Mouse (Mus musculus): ENCODE results near the gene Ptrh1. TPM values are rescaled to one million over a fixed set of nuclear protein-coding genes. Genes with fewer than 3 reads are reported as not detected.
A peak's percentile ranks its signal among the peaks of the same experiment; 100 is the strongest.

Gene Ptrh1
- polyA plus RNA-seq, 1 experiment from 2014 or later: 3.4 TPM

DNA sequence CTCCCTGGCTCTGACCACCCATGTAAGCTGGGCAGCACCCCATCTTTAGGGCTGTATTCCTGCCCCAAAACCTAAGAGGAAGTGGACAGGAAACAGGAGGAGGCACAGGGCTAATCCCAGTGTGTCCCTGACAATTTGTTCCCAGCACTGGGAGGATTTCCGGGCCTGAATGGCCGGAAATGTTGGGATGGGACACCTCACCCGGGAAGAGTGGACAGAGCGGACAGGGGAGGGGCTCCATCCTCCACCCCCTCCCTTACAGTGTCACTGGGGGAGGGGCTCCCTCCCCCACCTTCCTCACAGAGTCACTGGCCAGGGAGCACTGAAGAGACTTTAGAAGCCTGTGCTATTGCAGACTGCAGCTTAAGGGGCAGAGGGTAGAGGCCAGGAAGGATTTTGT, 40.7 kb upstream of the Ptrh1 start:
- Histone ChIP-seq H3K4me2 (ENCODE audit: low read depth) (no peak overlapping the region), H3K27ac (ENCODE audit: low read depth, low read length) (no peak overlapping the region), H3K9me3 (ENCODE audit: control insufficient read depth, low read length) (no peaks in the 10 kb centered on the region), H3K36me3 (ENCODE audit: control insufficient read depth, insufficient read depth, low read length) (no peaks in the 10 kb centered on the region), H3K27me3 (ENCODE audit: control insufficient read depth, insufficient read depth, low read length) (0 out of 2 replicates have a peak, but pooled peaks cover 3% of the 10 kb centered on the region), H3K9ac (ENCODE audit: low read length) (no peak overlapping the region), H3K4me3 (ENCODE audit: low read depth, low read length) (no peak overlapping the region), H3K4me1 (ENCODE audit: control insufficient read depth, insufficient read depth, low read length) (peaks cover 3% of the 10 kb centered on the region; the same call in 1 of the 2 replicates)
- WGBS: 67% methylated on average over 4 of the region's 4 CpGs
- DNase-seq (ENCODE audit: low spot score): no peak
- no peak for ATAC-seq (ENCODE audit: insufficient read depth, low FRiP score, low TSS enrichment)

DNA sequence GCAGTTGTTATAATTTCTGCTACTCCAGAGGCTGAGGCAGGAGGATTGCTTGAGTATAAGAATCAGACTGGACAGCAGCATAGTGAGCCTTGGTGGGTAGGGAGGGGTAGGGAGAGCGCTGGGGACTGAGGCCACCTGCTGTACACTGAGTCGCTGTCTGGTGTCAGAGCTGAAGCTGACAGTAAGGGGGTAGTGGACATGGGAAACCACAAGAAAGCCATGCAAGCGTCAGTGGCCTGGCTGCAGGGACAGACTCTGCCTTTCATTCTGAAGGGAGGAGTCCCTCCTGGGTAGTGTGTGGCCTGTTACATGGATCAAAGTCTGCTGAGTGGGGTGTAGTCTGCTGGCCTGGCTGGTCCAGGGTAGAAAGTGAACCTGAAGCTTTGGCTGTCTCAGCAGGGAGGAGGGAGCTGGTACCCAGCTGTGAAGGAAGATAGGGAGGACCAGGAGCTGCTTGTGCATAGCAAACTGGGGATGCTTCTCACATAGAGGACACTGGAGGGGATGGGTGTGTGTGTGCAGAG, 39.2 kb upstream of the Ptrh1 start:
- Histone ChIP-seq H3K4me3 (ENCODE audit: low read depth, low read length) (no peak overlapping the region), H3K36me3 (ENCODE audit: control insufficient read depth, insufficient read depth, low read length) (no peaks in the 10 kb centered on the region), H3K9ac (ENCODE audit: low read length) (no peak overlapping the region), H3K9me3 (ENCODE audit: control insufficient read depth, low read length) (no peaks in the 10 kb centered on the region), H3K4me1 (ENCODE audit: control insufficient read depth, insufficient read depth, low read length) (peaks cover 7% of the 10 kb centered on the region), H3K27me3 (ENCODE audit: control insufficient read depth, insufficient read depth, low read length) (0 out of 2 replicates have a peak, but pooled peaks cover 3% of the 10 kb centered on the region), H3K27ac (ENCODE audit: low read depth, low read length) (no peak overlapping the region), H3K4me2 (ENCODE audit: low read depth) (no peak overlapping the region)
- ATAC-seq (ENCODE audit: insufficient read depth, low FRiP score, low TSS enrichment) (no peak), DNase-seq (ENCODE audit: low spot score) (no peak)
- 39% methylated on average over 3 of the region's 3 CpGs for WGBS

DNA sequence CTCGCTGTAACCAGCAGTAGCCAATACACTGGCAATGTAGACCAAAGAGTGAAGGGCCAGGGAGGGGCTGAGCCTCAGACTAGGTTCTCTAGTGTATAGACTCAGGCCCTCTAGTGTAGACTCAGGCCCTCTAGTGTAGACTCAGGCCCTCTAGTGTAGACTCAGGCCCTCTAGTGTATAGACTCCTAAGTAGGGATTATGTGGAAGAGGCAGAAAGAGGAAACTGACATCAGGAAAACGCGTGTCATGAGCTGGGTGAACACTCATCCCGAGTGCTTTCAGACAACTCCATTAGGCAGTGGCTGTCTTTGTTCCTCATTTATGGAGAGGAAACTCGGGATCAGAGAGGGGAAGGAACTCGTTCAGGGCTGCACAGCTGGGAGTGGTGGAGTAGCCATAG, 38.6 kb upstream of the Ptrh1 start:
- Histone ChIP-seq H3K4me2 (ENCODE audit: low read depth) (no peak overlapping the region), H3K27ac (ENCODE audit: low read depth, low read length) (no peak overlapping the region), H3K4me1 (ENCODE audit: control insufficient read depth, insufficient read depth, low read length) (peaks cover 7% of the 10 kb centered on the region), H3K4me3 (ENCODE audit: low read depth, low read length) (no peak overlapping the region), H3K27me3 (ENCODE audit: control insufficient read depth, insufficient read depth, low read length) (peaks cover 8% of the 10 kb centered on the region; the same call in 1 of the 2 replicates), H3K36me3 (ENCODE audit: control insufficient read depth, insufficient read depth, low read length) (no peaks in the 10 kb centered on the region), H3K9me3 (ENCODE audit: control insufficient read depth, low read length) (no peaks in the 10 kb centered on the region), H3K9ac (ENCODE audit: low read length) (no peak overlapping the region)
- ATAC-seq (ENCODE audit: insufficient read depth, low FRiP score, low TSS enrichment) (no peak), DNase-seq (ENCODE audit: low spot score) (no peak)
- 58% methylated on average over 6 of the region's 6 CpGs for WGBS

DNA sequence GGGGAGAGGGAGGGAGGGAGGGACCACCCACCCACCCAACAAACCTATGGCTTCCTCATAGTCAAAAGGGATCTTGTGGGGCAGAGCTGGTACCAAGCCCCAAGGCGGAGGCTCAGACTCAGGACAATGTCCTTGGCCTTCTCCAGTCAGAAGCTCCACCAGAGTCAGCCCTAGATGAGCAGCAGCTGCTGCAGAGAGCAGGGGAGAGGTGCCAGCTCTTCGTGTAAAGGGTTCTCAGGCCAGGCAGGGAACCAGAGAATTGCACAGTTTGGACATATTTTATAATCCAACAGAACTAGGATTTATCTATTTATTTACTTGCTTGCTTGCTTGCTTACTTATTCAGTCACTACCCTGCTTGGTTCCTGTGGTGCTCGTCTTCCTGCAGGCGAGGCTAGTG, 36.3 kb upstream of the Ptrh1 start:
- peaks cover 8% of the 10 kb centered on the region; the same call in 1 of the 2 replicates for H3K27me3 ChIP-seq (ENCODE audit: control insufficient read depth, insufficient read depth, low read length)
- H3K27ac ChIP-seq (ENCODE audit: low read depth, low read length): no peak overlapping the region
- H3K9me3 ChIP-seq (ENCODE audit: control insufficient read depth, low read length): no peaks in the 10 kb centered on the region
- H3K4me3 ChIP-seq (ENCODE audit: low read depth, low read length): no peak overlapping the region
- ATAC-seq (ENCODE audit: insufficient read depth, low FRiP score, low TSS enrichment) (no peak), DNase-seq (ENCODE audit: low spot score) (no peak)
- H3K9ac ChIP-seq (ENCODE audit: low read length): no peak overlapping the region
- no peak overlapping the region for H3K4me2 ChIP-seq (ENCODE audit: low read depth)
- H3K36me3 ChIP-seq (ENCODE audit: control insufficient read depth, insufficient read depth, low read length): no peaks in the 10 kb centered on the region
- 73% methylated on average over 4 of the region's 4 CpGs for WGBS
- H3K4me1 ChIP-seq (ENCODE audit: control insufficient read depth, insufficient read depth, low read length): peaks cover 8% of the 10 kb centered on the region; the same call in 1 of the 2 replicates

DNA sequence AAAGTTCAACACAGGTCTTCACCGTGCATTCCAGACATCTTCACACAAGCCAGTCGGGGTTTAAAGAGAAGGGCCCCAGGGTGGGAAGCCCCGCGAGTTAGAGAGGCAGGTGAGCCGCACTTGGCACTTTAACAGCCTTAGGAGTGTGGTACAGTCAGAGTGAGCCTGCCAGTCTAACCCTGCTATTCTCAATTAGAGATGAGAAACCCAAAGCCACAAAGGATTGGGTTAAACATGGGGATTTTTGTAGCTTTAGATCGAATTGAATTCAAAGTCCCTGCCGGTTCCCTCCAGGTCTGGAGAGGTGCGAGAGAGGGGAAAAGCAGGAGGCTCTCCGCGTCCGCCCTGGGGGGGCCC, 34.7 kb upstream of the Ptrh1 start, which contains the start of gene 6330409D20Rik:
6330409D20Rik (minus strand) TSS at position 101 of the 357 bp plus-strand sequence.
- peak within 1 kb of the TSS; percentile 94 for H3K4me2 ChIP-seq (ENCODE audit: low read depth)
- ATAC-seq (ENCODE audit: insufficient read depth, low FRiP score, low TSS enrichment) (no peak), DNase-seq (ENCODE audit: low spot score) (no peak)
- peak within 1 kb of the TSS; percentile 71 for H3K9ac ChIP-seq (ENCODE audit: low read length)
- peaks cover 8% of the 10 kb centered on the region; the same call in 1 of the 2 replicates for H3K27me3 ChIP-seq (ENCODE audit: control insufficient read depth, insufficient read depth, low read length)
- peak within 1 kb of the TSS; percentile 69 for H3K4me3 ChIP-seq (ENCODE audit: low read depth, low read length)
- WGBS: 9% methylated on average over 8 of the region's 11 CpGs
- no peaks in the 10 kb centered on the region; the same call in 1 of the 2 replicates for H3K36me3 ChIP-seq (ENCODE audit: control insufficient read depth, insufficient read depth, low read length)
- H3K9me3 ChIP-seq (ENCODE audit: control insufficient read depth, low read length): no peaks in the 10 kb centered on the region
- H3K4me1 ChIP-seq (ENCODE audit: control insufficient read depth, insufficient read depth, low read length): peaks cover 8% of the 10 kb centered on the region; the same call in 1 of the 2 replicates
- H3K27ac ChIP-seq (ENCODE audit: low read depth, low read length): peak within 1 kb of the TSS; percentile 70

DNA sequence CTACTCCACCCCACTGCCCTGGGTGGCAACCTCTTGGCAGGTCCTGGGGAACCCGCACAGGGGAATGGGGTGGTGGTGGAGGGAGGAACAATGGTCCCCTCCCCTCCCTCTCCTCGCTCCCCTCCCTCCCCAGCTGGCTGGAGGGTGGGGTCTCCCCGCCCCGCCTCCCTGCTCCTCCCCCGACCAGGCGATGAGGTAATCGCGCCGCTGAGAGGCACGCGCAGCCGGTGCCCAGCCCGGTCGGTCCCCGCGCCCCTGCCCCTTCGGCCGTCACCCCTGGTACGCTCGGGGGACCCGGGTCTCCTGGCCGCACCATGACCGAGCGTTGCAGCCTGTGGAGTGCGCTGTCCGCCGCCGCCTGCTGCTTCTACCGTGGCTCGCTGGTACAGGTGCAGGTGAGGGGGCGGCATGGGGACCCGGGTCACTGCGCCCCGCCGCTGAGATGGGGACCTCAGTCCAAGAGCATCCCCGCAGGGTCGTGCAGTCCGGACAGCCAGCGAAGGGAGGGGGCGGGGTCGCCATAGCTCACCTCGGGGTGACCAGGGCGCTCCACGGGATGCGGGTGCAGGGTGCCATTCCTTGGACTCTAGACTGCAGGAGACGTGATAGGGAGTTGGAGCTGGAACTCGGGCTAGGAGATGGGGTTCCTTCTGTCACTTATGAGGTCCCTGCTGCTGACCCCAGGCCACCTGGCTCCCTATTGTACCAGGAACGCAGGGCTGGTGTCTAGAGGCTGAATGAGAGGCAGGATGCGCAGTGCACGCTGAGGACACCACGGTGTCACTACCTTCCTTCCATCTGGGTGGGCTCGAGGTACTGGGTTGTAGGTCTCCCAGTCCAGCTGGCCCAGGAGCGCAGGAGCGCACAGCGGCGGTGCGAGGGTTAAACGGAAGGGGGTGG, 34.1 kb upstream of the Ptrh1 start:
- ATAC-seq (ENCODE audit: insufficient read depth, low FRiP score, low TSS enrichment) (peak; percentile 46), DNase-seq (ENCODE audit: low spot score) (peak; percentile 79)
- peaks cover 8% of the 10 kb centered on the region; the same call in 1 of the 2 replicates for H3K27me3 ChIP-seq (ENCODE audit: control insufficient read depth, insufficient read depth, low read length)
- no peaks in the 10 kb centered on the region for H3K9me3 ChIP-seq (ENCODE audit: control insufficient read depth, low read length)
- peaks cover 8% of the 10 kb centered on the region; the same call in 1 of the 2 replicates for H3K4me1 ChIP-seq (ENCODE audit: control insufficient read depth, insufficient read depth, low read length)
- peak overlapping the region; percentile 94 for H3K4me2 ChIP-seq (ENCODE audit: low read depth)
- WGBS: 2% methylated on average over 54 of the region's 58 CpGs
- no peaks in the 10 kb centered on the region; the same call in 1 of the 2 replicates for H3K36me3 ChIP-seq (ENCODE audit: control insufficient read depth, insufficient read depth, low read length)
- H3K9ac ChIP-seq (ENCODE audit: low read length): peak overlapping the region; percentile 71
- H3K27ac ChIP-seq (ENCODE audit: low read depth, low read length): peak overlapping the region; percentile 70
- peak overlapping the region; percentile 69 for H3K4me3 ChIP-seq (ENCODE audit: low read depth, low read length)

GRCm38 (mm10) chr2:32742173-32742531, 33.4 kb upstream of the Ptrh1 start:
- H3K27me3 ChIP-seq (ENCODE audit: control insufficient read depth, insufficient read depth, low read length): peaks cover 8% of the 10 kb centered on the region; the same call in 1 of the 2 replicates
- H3K9me3 ChIP-seq (ENCODE audit: control insufficient read depth, low read length): no peaks in the 10 kb centered on the region
- ATAC-seq (ENCODE audit: insufficient read depth, low FRiP score, low TSS enrichment): peak; percentile 93
- peak overlapping the region; percentile 71 for H3K9ac ChIP-seq (ENCODE audit: low read length)
- peak overlapping the region; percentile 70 for H3K27ac ChIP-seq (ENCODE audit: low read depth, low read length)
- H3K4me2 ChIP-seq (ENCODE audit: low read depth): peak overlapping the region; percentile 94
- H3K4me1 ChIP-seq (ENCODE audit: control insufficient read depth, insufficient read depth, low read length): peaks cover 8% of the 10 kb centered on the region; the same call in 1 of the 2 replicates
- H3K36me3 ChIP-seq (ENCODE audit: control insufficient read depth, insufficient read depth, low read length): no peaks in the 10 kb centered on the region; the same call in 1 of the 2 replicates
- under 1% methylated on average over 18 of the region's 18 CpGs for WGBS
- peak overlapping the region; percentile 69 for H3K4me3 ChIP-seq (ENCODE audit: low read depth, low read length)
- DNase-seq (ENCODE audit: low spot score): peak; percentile 90

DNA sequence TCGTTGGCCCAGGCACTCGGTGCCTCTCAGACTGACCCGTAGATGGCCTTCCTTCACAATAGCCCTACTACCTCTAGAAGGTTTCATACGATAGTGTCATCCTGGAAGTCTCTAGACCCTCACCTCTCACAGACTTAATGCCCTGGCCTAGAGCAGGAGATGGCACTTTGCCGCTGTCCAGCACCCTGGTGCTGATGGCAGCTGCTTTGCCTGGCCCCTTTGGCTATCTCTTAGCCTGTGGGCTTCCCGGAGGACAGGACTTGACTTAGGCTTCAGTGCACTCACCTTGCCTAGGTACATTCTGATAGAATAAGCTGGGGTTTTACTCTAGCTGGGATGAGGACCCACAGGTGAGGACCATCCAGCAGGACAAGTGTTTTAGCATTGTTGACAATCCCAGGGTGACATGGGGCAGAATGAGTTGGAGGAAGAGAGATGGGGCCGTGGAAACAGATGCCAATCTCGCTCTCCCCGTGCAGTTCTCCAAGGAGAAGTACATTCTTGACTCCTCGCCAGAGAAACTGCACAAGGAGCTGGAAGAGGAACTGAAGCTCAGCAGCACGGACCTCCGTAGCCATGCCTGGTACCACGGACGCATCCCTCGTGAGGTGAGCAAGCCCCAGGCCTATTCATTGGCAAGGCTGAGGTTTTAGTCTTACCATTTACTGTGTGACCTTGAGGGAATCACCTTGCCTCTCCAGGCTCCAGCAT, 31.2 kb upstream of the Ptrh1 start:
- WGBS: 79% methylated on average over 15 of the region's 15 CpGs
- peaks cover 8% of the 10 kb centered on the region; the same call in 1 of the 2 replicates for H3K4me1 ChIP-seq (ENCODE audit: control insufficient read depth, insufficient read depth, low read length)
- H3K27ac ChIP-seq (ENCODE audit: low read depth, low read length): no peak overlapping the region
- DNase-seq (ENCODE audit: low spot score): no peak
- no peak overlapping the region for H3K4me3 ChIP-seq (ENCODE audit: low read depth, low read length)
- H3K9me3 ChIP-seq (ENCODE audit: control insufficient read depth, low read length): no peaks in the 10 kb centered on the region
- H3K36me3 ChIP-seq (ENCODE audit: control insufficient read depth, insufficient read depth, low read length): peaks cover 2% of the 10 kb centered on the region; the same call in 1 of the 2 replicates
- H3K4me2 ChIP-seq (ENCODE audit: low read depth): no peak overlapping the region
- no peak for ATAC-seq (ENCODE audit: insufficient read depth, low FRiP score, low TSS enrichment)
- H3K9ac ChIP-seq (ENCODE audit: low read length): no peak overlapping the region
- H3K27me3 ChIP-seq (ENCODE audit: control insufficient read depth, insufficient read depth, low read length): peaks cover 8% of the 10 kb centered on the region; the same call in 1 of the 2 replicates

Measured in neural tube, embryonic 11.5 days (tissue).